Mouse (Mus musculus) intestine, embryonic 14.5 days (tissue): ENCODE measurements around the gene Adamts14. TPM values are rescaled to one million over a fixed set of nuclear protein-coding genes. Genes with fewer than 3 reads are reported as not detected.

ENCODE experiments used
- ATAC-seq: fragments of 200-750 bp; cut with Nextera tagmentation; replicated peaks from 2 replicates; pipeline ENCODE4 v1.8.0; 2017; ENCODE audit warnings: low read depth, moderate number of reproducible peaks, moderate TSS enrichment, moderate library complexity; ENCODE audit not compliant: low FRiP score, low TSS enrichment
- DNase-seq: peaks from one replicate; pipeline ENCODE4 v3.0.0-alpha.2; 2018; ENCODE audit warnings: low spot score
- H3K27ac ChIP-seq: fragments of 300-500 bp; sonication (generic); 2 replicates; pipeline ENCODE4 v1.5.1; 2014; ENCODE audit warnings: low read depth, mild to moderate bottlenecking, control low read depth
- H3K27me3 ChIP-seq: fragments of 300-500 bp; sonication (generic); replicated peaks from 2 replicates; pipeline ENCODE4 v1.6.1; 2014; ENCODE audit warnings: low read length, control low read depth; ENCODE audit not compliant: control insufficient read depth, insufficient read depth
- H3K36me3 ChIP-seq: fragments of 300-500 bp; sonication (generic); 2 replicates; pipeline ENCODE4 v1.6.1; 2014; ENCODE audit warnings: low read length, control low read depth; ENCODE audit not compliant: control insufficient read depth, insufficient read depth
- H3K4me1 ChIP-seq: fragments of 300-500 bp; sonication (generic); replicated peaks from 2 replicates; pipeline ENCODE4 v1.6.1; 2014; ENCODE audit warnings: low read length, control low read depth, mixed read lengths; ENCODE audit not compliant: control insufficient read depth, insufficient read depth
- H3K4me2 ChIP-seq: fragments of 300-500 bp; sonication (generic); 2 replicates; pipeline ENCODE4 v1.6.1; 2014; ENCODE audit warnings: low read length
- H3K4me3 ChIP-seq: fragments of 300-500 bp; sonication (generic); 2 replicates; pipeline ENCODE4 v1.5.1; 2014; ENCODE audit warnings: low read depth, low read length, control low read depth, mixed read lengths
- H3K9ac ChIP-seq: fragments of 300-500 bp; sonication (generic); 2 replicates; pipeline ENCODE4 v1.6.1; 2014; ENCODE audit warnings: mild to moderate bottlenecking, low read length
- H3K9me3 ChIP-seq: fragments of 300-500 bp; sonication (generic); 2 replicates; pipeline ENCODE4 v1.6.1; 2016; ENCODE audit warnings: low read length, control low read depth; ENCODE audit not compliant: control insufficient read depth
- WGBS: fragments of 180-500 bp; shearing (Covaris S2); extraction: QIAGEN DNeasy Blood & Tissue Kit; methylation state at CpG from one replicate; pipeline ENCODE4 v1.1.7; 2014; 5-methylcytosine and 5-hydroxymethylcytosine counted together
- polyA plus RNA-seq: library from polyadenylated mRNA; unstranded; fragments of >200 nt; fragmentation: Nextera tagmentation; extraction: Ambion mirVana; gene quantifications from 2 replicates; pipeline ENCODE4 v1.2.1, GENCODE M21; 2014

The Adamts14 gene
- polyA plus RNA-seq, 1 experiment from 2014 or later: 1.2 TPM

DNA sequence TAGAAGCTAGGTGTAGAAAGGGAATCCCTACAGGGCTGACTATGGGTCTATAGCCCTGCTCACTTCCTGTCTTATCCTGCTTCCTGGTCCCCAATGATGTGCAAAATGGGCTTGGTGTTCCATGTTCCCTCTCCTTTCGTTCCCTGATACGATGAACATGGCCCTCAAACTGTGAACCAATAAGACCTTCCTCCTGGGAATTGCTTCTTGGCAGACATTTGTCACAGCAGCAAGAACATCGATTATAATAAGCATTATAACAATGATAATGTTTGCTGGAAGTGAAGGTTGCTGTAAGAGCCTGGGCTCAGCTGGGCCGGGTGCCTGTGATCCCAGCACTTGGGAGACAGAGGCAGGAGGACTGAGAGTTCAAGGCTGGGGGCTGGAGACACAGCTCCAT is 11.1 kb upstream of the Adamts14 start:
- Histone ChIP-seq H3K27ac (no peak overlapping the region), H3K4me1 (no peaks in the 10 kb centered on the region), H3K4me2 (no peak overlapping the region), H3K9me3 (no peaks in the 10 kb centered on the region), H3K27me3 (no peaks in the 10 kb centered on the region), H3K9ac (no peak overlapping the region), H3K4me3 (no peak overlapping the region), H3K36me3 (no peaks in the 10 kb centered on the region)
- no peak for ATAC-seq
- 90% methylated on average over 4 of the region's 4 CpGs for WGBS
- DNase-seq: no peak

DNA sequence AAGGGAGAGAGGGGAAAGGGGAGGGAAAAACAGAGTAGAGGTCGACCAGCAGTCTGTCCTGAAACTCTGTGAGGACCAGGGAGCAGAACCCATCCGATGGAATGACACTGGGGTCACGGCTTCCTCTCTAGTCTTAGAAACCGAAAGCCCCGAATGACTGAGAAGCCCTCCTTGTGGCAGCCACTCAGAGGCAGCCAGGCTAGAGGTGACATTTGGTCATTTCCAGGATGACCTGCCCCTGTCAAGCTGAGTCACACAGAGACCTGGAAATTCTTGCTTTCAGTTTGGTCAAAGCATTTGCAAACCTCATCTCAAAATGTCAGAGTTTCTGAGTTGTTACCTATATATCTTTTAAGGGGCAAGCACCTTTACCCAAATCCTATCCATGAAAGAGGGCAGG is 7.9 kb upstream of the Adamts14 start:
- no peak for ATAC-seq
- no peak overlapping the region for H3K9ac ChIP-seq

GRCm38 (mm10) chr10:61277918-61278674 is 4.9 kb upstream of the Adamts14 start:
- no peaks in the 10 kb centered on the region for H3K36me3 ChIP-seq
- no peaks in the 10 kb centered on the region for H3K9me3 ChIP-seq
- no peaks in the 10 kb centered on the region for H3K4me1 ChIP-seq
- 59% methylated on average over 14 of the region's 14 CpGs for WGBS
- H3K27ac ChIP-seq: peak overlapping the region; percentile 23; the same call in 1 of the 2 replicates
- DNase-seq: no peak
- H3K9ac ChIP-seq: no peak overlapping the region
- no peak overlapping the region for H3K4me2 ChIP-seq
- ATAC-seq: no peak
- H3K27me3 ChIP-seq: 0 out of 2 replicates have a peak, but pooled peaks cover 2% of the 10 kb centered on the region
- H3K4me3 ChIP-seq: no peak overlapping the region

More for the DNA sequence above, 7.9 kb upstream of the Adamts14 start:
- Histone ChIP-seq H3K4me1 (no peaks in the 10 kb centered on the region), H3K27ac (no peak overlapping the region), H3K36me3 (no peaks in the 10 kb centered on the region), H3K9me3 (no peaks in the 10 kb centered on the region), H3K4me2 (no peak overlapping the region), H3K4me3 (no peak overlapping the region), H3K27me3 (no peaks in the 10 kb centered on the region)
- WGBS: 82% methylated on average over 5 of the region's 5 CpGs
- no peak for DNase-seq

- Histone ChIP-seq H3K4me3 (no peak overlapping the region), H3K27ac (no peak overlapping the region), H3K36me3 (no peaks in the 10 kb centered on the region), H3K9ac (no peak overlapping the region), H3K9me3 (no peaks in the 10 kb centered on the region), H3K4me2 (no peak overlapping the region), H3K4me1 (peaks cover 3% of the 10 kb centered on the region; the same call in 1 of the 2 replicates), H3K27me3 (0 out of 2 replicates have a peak, but pooled peaks cover 7% of the 10 kb centered on the region)
- 94% methylated on average over 6 of the region's 6 CpGs for WGBS
- no peak for DNase-seq
- no peak for ATAC-seq
Observed at GRCm38 (mm10) chr10:61277051-61277450, 3.8 kb upstream of the Adamts14 start.

DNA sequence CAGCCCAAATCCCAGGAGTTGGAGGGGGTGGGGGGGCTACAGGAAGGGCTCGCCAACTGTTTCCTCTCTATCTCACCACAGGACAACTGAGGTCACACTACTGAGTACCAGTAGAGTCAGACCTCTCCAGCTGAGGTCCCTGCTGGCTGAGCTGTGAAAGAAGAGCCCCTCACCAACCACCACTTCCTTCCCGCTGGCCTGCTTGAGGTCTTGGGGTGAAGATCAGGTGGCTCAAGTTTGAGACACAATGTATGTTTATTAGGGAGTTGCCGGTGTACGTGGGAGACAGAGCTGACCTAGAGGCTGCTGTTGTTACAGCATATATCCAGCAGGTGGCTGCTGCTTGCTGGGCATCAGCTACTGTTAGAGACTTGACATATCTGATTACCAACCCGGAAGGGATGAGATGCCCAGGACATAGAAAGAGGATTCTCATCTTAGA is 2.5 kb upstream of the Adamts14 start:
- 3% methylated on average over 5 of the region's 5 CpGs for WGBS
- Histone ChIP-seq H3K9ac (no peak overlapping the region), H3K9me3 (no peaks in the 10 kb centered on the region), H3K27ac (no peak overlapping the region), H3K27me3 (0 out of 2 replicates have a peak, but pooled peaks cover 7% of the 10 kb centered on the region), H3K4me3 (no peak overlapping the region), H3K4me1 (peaks cover 3% of the 10 kb centered on the region; the same call in 1 of the 2 replicates), H3K36me3 (no peaks in the 10 kb centered on the region), H3K4me2 (no peak overlapping the region)
- peak; percentile 72 for DNase-seq
- ATAC-seq: 0 out of 2 replicates have a peak, but pooled peaks have one; percentile 18

- no peak overlapping the region for H3K4me2 ChIP-seq
- no peak overlapping the region for H3K27ac ChIP-seq
- ATAC-seq: no peak
- H3K27me3 ChIP-seq: 0 out of 2 replicates have a peak, but pooled peaks cover 9% of the 10 kb centered on the region
- H3K36me3 ChIP-seq: no peaks in the 10 kb centered on the region
- no peak overlapping the region for H3K9ac ChIP-seq
- H3K9me3 ChIP-seq: no peaks in the 10 kb centered on the region
- 46% methylated on average over 2 of the region's 2 CpGs for WGBS
- peaks cover 3% of the 10 kb centered on the region; the same call in 1 of the 2 replicates for H3K4me1 ChIP-seq
- no peak for DNase-seq
- no peak overlapping the region for H3K4me3 ChIP-seq
Observed at GRCm38 (mm10) chr10:61274532-61274931, 1.3 kb upstream of the Adamts14 start.

DNA sequence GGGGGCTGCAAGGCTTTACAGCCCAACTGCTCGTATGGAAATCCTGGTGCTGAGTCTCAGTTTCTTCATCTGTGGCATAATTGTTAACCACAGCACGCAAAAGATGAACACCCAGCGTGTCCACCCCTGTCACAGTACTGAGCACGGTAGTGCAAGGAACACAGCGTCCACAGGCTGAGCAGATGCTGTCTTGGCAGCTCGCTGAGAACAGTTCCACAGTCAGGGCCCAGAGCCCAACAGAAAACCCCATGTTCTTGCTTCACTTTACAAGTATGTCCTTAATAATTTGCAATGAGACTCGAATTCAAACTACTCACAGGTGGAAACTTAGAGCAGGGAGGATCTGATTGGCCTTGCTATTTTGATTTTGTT is 592 bp upstream of the Adamts14 start:
- peak; percentile 53 for DNase-seq
- H3K4me1 ChIP-seq: peaks cover 3% of the 10 kb centered on the region; the same call in 1 of the 2 replicates
- H3K27ac ChIP-seq: no peak overlapping the region
- peak overlapping the region; percentile 92 for H3K4me2 ChIP-seq
- peak overlapping the region; percentile 53 for H3K4me3 ChIP-seq
- 57% methylated on average over 7 of the region's 7 CpGs for whole genome bisulfite sequencing
- ATAC-seq: no peak
- peak overlapping the region; percentile 62 for H3K9ac ChIP-seq
- no peaks in the 10 kb centered on the region for H3K36me3 ChIP-seq
- no peaks in the 10 kb centered on the region for H3K9me3 ChIP-seq
- H3K27me3 ChIP-seq: 0 out of 2 replicates have a peak, but pooled peaks cover 9% of the 10 kb centered on the region

- Histone ChIP-seq H3K27ac (no peak overlapping the region), H3K4me1 (peaks cover 3% of the 10 kb centered on the region; the same call in 1 of the 2 replicates), H3K4me3 (peak overlapping the region; percentile 53), H3K36me3 (no peaks in the 10 kb centered on the region), H3K4me2 (peak overlapping the region; percentile 92), H3K9ac (peak overlapping the region; percentile 62), H3K9me3 (no peaks in the 10 kb centered on the region), H3K27me3 (0 out of 2 replicates have a peak, but pooled peaks cover 9% of the 10 kb centered on the region)
- no peak for ATAC-seq
- DNase-seq: no peak
- 37% methylated on average over 5 of the region's 5 CpGs for WGBS
Observed at GRCm38 (mm10) chr10:61272631-61273030, 607 bp downstream of the Adamts14 start.
